Mouse (Mus musculus) thymus, postnatal 4 days (tissue): ENCODE results near the gene 0610037L13Rik.

Source experiments
- DNase-seq: peaks from one replicate; pipeline ENCODE4 v3.0.0; 2021

The 0610037L13Rik gene

DNA sequence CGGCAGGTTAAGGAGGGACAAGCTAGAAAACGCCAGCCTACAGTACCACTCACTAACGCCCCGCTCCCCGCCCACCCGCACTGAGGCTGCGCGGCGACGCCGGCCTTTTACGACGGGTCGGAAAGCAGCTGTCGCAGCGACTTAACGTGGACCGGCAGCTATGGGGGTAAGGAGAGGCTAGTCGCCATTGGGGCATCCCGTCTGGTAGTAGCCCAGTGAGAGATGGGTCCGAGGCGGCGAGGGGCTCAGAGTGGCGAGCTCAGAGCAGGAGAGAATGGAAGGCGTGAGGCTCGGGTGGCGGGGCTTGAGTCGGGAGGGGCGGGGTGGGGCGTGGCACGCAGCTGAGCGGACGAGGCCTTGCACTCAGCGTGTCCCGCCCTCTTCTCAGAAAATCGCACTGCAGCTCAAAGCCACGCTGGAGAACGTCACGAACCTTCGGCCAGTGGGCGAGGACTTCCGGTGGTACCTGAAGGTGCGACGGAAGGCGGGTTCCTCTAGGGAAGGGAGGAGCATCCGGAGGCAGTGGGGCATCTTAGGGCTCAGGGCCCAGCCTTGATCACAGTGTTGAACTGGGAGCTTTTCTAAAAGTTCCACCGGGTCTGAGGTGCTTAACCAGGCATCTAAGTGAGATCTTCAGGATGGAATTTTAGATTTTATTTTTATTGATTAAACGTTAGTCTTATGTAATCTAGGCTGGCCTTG, at the start of gene 0610037L13Rik:
Gene 0610037L13Rik (plus strand): TSS at position 83 of the 702 bp plus-strand sequence.
- DNase-seq, result peak; percentile 93

DNA sequence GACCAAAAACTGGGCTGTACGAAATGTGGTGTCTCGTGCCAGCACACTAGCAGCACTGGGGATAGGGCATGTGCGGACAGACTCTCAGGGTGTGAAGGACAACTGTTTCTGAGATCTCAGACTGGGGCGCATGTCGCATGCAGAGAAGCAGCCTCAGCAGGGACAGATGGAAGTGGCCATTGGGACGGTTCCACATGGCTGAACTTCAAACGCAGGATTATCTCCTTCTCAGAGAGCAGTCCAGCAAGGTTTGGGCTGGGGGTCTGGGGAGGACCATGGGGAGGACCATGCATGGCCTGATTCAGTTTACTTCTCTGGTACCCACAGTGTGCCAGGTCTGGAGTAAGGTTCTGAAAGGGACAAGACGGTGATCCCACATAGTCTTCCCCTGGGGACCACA, 45.9 kb upstream of the 0610037L13Rik start:
- no peak for DNase-seq

DNA sequence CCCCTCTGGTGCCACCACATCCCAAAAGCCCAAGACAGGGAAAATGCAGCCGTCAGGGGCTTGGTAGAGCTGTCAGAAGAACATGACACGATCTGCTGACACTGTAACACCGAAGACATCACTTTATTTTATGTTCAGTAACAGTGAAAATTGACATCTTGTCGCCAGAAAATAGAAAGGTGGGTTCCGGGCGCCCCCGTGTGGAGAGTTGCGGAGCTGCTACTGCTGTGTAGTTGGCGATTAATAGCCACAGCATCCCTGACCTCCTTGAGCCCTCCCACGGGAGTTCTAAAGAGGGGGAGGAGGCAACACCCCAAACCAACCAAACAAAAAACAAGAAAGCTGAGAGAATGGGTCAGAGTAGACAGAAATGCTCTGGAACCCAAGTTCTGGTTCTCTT, 44.6 kb upstream of the 0610037L13Rik start:
- DNase-seq, result peak; percentile 89

DNA sequence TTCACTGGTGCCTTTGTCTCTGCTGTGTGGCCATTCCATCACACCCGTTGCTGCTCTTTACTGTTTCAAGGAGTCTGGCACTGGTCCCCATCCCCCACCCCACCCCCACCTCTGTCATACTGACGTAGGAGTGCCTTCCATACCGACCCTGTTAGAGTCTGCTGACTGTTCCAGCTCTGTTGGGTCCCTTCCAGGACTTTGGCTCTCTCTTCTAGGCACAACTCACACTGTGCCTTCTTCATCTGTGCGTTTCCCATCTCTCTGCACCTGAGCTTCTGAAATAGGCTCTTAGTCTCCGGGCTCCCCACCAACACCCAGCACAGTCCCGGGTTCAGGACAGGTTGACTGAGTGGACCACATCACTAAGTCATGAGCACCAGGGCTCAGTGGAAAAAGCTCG, 42.8 kb upstream of the 0610037L13Rik start:
- DNase-seq, result no peak

DNA sequence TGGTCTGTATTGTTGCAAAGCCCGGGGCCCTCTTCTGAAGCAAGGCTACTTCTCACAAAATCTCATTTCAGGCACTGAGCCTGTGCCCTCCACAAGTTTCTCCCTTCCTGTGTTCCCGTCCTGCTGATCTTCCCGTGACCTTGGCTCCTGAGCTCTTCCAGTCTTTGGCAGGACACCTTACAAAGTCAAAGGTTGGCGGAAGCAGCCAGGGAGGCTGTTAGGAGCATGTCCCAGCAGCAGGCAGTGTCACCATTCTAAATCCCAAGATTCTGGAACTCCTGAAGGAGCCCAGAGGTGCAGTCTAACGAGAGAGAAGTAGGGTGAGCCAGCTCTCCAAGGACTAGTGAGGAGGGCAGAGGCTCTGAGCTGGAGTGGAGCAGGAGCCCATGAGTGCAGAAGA, 41.1 kb upstream of the 0610037L13Rik start:
- no peak for DNase-seq

DNA sequence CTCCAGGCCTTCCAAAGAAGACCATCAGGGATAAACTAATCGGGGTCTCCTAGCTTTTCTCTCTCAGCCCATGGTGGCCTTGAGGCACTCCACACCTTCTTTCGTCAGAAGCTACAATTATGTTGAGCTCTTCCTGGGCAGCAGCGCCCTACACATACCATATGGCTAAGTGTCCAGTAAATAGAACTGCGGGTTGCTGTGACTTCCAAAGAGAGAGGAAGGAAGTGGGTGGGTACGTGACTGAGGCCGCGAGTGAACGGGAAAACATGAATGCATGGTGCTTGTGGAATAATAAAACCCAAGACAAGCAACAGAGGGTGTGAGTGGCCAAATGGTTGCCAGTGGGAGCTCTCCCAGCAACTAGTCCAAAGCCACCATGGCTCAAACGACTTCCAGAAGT, 40.0 kb upstream of the 0610037L13Rik start:
- no peak for DNase-seq

DNA sequence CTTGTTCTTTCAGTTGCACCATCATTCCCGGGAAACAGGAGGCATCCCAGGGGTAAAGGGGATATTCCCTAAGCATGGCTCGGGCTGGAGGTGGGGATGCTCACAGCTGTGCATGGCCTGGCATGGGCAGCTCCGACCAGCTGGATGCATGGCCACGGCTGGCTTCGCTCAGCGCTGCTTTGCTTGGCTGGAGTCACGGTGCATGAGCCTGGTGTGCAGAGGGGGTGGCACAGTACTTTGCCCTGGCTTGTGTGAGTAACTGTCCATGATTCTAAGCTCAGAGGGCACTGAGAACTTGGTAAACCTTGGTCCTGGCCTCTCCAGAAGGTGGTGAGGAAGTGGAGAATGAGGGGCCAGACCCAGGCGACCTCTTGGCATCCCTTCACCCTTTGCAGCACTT, 39.5 kb upstream of the 0610037L13Rik start:
- no peak for DNase-seq

DNA sequence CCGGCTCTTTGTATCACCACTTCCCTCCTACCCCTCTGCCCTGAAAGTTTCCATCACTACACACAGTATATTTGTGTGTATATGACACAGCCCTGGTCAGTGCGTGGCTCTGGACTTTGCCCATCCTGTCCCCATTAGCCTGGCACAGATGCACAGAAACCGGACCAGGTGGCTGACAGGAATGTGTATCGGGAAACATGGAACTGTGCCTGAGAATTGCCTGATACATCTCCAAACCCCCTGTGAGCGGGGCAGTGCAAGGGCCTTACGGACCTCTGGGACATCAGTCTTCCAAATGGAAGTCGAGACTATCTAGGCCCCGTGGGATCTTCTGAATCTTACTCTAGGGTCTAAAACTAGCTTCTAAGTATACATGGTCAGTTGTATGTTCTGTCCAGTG, 36.3 kb upstream of the 0610037L13Rik start:
- no peak for DNase-seq

DNA sequence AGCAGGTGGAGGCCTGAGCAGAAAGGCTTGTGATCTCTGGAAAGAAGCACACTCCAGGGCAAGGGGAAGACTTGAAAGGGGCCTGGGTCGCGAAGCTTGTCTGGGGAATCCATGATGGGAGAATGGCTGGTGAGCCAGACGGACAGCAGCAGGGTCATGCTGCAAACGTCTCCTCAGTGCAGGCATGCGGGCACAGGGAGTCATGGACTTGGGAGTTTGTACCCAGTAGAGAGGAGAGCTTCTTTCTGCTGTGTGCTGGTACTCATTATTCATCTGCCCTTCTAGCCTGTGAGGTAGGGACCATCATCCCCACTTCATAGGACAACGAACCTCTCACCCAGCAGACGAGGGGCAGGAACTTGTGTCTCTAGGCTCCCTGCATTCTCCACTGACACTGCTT, 35.8 kb upstream of the 0610037L13Rik start:
- DNase-seq, result no peak

DNA sequence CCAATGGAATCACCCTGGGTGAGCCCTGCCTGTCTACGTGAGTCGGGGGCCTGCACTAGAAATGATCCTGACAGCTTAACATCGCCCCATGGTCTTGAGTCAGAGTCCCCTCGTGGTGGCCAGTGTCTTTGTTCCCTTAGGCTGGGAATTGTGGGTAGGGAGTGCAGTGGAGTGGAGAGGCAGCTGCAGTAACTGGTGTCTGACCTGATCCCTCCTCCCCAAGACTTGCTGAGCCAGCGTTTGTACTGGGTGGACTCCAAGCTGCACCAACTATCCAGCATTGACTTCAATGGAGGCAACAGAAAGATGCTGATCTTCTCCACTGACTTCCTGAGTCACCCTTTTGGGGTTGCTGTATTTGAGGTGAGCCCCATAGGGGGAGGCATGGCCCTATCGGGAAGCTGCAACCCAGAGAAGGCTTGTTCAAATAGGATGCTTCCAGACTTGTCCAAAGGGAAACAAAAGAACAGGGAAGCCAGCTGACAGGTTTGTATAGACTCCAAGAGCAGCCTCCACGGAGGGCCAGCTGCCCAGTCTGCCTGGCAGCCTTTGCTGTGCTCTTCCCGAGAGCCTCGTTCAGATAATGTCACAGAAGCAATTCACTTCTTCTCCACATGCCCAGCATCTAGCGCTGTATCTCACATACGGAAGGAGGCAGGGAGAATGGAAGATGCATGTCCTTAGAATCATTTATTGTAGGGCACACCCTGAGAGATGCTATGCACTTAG, 32.5 kb upstream of the 0610037L13Rik start:
- DNase-seq, result no peak

DNA sequence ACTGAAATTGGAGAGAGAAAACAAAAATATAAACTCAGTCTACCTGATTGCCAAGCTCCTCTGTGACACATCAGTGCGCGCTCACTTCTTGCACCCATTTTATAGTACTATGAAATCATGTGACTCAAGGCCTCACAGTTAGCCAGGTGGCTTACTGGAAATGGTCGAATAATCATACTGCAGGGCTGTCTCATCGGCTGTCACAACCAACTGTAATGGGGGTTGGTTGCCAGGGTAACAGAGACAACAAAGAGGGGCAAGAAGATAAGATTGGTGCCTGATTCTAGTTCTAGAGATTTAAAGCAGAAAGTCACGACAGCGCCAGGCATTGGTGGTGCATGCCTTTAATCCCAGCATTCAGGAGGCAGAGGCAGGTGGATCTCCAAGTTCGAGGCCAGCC, 30.6 kb upstream of the 0610037L13Rik start:
- DNase-seq, result no peak

DNA sequence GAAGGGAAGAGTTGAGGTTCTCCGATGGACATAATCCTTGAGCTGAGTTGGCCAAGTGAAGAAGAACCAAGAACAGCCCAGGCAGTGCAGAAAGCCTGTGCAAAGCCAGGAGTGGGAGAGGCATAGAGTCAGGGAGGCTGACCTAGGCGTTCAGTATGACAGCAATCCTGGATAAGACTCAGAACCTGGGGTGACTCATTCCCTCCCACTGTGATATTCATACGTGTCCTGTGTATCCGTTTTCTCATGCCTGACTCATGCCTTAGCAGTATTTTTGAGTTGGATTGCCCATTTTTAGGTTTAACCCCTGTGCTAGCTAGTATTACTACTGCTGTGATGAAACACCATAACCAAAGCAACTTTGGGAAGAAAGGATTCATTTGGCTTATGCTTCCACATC, 24.7 kb upstream of the 0610037L13Rik start:
- DNase-seq, result no peak

DNA sequence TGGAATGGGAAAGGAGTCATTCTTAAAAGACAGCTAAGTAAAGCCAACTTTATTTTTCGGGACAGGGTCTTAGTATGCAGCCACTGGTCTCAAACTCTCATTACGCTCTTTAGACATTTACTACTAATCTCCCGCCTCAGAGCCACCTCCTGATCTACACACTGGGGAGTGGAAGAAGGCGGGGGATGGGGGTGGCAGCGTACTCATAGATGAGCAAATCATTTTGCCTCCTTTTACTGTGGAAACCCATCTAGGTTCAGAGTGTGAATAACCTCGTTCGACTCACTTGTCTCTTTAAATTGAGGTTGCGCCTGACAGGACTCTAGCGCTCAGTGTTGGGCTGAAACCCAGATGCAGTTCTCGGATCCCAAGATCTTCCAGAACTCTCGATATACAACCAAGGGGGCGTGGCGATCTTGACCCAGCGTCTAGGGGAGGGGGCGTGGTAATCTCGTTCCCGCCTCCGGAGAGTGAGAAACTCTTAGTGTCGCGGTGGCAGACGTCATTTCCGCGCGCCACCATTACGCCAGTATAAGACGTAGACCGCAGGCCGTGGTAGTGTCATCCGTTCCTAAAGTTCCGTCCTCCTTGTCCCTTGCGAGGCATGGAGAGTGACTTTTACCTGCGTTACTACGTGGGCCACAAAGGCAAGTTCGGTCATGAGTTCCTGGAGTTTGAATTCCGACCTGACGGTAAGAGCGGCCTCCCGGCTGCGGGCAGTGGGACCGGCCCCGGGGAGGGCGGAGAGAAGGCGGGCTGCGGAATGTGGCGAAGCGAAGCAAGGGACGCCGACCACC, 10.2 kb upstream of the 0610037L13Rik start, which contains the start of gene Magoh:
Gene Magoh (plus strand): TSS at position 502 of the 797 bp plus-strand sequence.
- peak; percentile 97 for DNase-seq

DNA sequence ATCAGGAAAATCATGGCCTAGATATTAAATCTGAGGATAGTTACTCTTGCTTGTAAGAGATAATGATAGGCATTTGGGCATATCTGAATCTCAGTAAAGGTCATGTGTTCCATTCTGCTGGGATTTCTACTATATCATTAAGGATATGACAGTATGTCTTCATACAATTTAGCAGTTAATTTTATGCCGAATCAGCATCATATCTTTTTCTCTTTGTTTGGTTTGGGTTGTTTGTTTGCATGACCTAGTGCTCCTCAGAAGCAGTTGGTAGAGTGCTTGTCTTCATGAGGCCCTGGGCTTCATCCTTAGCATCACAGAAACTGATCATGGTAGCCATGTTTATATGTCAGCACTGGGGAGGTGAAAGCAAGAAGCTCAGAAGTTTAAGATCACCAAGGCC, 8.0 kb upstream of the 0610037L13Rik start:
- no peak for DNase-seq

DNA sequence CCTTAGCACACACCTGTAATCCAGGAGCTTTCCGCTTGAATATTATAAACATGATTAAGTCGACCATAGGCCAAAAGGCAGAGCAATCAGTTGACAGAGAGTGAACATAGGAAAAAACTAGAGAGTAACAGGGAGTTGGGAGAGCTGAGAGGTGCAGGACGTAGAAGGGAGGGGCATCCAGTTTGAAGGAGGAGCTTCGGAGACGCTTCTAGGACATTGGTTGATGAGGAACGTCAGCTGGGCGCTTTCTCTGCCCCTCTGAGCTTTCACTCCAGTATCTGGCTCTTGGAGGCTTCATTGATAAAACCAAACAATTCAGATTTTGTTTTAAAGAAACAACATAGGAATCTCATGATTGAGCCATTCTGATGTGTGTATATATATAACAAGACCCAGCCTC, 3.2 kb upstream of the 0610037L13Rik start:
- DNase-seq, result no peak

DNA sequence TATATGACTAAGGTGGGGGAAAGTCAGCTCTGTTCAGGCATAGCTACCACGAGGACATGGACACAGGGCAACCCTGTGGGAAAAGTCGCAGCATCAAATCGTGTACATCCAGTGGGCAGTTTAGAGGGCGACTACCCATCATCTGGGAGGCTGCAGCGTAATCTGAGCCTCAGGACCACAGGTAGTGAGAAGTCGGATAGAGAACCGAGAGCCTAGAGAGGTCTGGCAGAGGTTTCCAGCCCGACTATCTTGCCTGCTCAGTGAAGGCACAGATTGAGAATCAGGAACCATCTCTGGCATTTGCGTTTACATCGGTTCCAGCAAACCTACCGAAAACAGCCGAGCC, 255 bp upstream of the 0610037L13Rik start:
- DNase-seq, result no peak

DNA sequence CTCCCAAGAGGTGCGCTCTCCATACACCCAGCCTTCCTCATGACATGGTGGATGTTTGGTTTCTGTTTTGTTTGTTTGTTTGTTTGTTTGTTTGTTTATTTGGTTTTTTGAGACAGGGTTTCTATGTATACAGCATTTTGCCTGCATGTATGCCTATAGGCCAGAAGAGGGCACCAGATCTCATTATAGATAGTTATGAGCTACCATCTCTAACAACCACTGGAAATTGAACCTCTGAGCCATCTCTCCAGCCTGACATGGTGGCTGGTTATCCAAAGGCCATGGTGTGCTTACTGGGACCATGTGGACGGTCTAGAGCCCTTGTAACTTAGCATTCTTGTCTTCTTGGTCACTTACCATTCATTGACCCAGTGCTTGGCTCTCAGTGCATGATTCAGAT, 3.0 kb downstream of the 0610037L13Rik start:
- DNase-seq, result no peak

DNA sequence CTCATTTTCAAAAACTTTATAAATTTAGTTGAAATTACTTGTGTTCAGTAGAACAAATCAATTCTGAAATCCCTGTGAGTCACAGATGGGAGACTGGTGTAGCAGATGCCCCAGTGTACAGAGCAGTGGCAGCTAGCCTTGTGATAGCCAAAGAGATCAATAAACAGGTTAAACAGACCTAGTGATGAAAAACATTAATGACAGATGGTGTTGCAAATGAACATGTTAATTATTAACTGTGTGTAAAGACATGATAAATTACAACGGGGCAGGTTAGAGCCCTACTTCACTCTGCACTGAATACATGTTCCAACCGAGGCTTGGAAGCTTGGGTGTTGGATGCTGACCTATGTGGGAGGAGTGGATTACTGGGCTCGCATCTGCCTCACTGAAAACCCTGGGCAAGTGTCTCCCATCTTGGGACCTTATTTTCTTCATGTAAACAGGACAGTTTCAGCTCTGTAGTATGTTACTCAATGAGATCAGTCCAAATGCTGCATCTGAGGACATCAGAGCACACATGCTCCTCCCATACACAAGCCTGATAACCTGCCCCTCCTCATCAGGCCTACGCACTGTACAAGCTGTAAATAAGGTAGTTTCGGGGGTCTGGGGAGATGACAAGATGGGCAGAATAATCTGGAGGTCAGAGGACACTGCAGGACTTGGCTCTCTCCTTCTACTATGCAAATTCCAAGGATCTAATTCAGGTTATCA, 9.8 kb downstream of the 0610037L13Rik start:
- no peak for DNase-seq

DNA sequence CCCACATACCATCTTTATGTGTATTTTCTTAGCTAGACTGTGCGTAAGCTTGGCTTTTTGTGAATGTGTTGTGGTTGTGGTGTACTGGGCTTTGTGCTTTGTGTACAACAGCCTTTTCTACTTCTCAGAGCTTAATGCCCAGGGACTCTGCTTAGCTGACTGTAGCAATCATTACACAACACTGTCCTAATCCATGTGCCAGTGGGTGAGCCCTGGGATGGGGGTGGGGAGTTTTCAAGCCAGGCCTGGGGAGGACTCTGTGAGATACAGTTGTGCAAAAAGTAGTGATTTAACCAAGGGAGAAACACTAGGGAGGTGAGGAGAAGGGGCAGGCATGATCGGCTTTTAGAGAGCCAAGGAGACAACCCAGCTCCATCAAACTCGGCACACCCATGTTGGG, 10.6 kb downstream of the 0610037L13Rik start:
- DNase-seq, result no peak

DNA sequence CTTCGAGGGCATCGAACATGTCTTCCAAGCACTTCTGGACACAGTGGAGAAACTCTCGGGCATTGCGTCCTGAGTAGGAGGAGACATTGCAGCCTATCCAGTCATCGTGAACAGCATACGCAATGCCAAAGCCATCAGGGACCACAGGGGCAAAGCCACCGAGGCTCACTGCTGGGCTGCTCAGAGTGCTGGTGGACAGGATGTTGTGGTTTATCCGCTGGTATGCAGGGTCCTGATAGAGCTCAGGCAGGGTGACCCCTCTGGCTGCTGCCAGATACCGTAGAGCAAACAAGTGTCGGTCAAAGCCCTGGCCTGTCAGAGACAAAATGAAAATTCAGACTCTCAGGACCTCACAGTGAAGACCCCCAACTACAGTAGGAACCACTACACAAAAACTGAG, 14.6 kb downstream of the 0610037L13Rik start:
- DNase-seq, result no peak

DNA sequence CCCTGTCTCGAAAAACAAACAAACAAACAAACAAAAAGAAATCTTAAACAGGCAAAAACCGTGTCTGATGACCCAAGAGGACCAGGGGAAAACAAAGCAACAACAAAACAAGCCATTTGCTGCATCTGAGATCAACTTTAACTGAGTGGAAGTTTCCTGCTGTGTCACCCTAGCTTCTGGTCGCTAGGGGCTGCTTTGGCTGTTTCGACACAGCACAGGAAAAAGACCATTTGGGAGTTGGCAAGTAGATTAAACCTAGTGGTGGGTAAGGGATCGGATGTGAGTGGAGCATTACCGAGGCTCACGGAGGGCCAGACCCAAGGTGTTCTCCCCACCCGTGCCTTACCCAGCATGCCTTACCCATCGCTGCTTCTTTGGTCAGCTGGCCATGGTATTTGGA, 16.9 kb downstream of the 0610037L13Rik start:
- no peak for DNase-seq

DNA sequence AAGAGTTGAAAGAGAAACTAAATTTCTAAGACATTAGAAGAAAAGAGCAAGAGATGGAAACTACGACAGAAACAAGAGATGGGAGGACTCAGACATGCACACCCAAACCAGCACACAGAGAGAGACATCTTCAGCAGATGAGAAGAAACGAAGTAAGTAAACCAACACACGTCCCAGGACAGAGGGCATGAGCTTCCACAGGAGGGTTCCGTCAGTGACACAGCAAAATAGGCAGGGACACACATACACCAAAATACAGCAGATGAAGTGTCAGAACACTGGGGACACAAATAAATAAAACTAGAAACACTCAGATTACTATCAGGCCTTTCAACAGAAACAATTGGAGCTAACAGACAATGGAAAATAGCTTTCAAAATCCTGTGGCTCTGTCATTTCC, 20.4 kb downstream of the 0610037L13Rik start:
- no peak for DNase-seq

DNA sequence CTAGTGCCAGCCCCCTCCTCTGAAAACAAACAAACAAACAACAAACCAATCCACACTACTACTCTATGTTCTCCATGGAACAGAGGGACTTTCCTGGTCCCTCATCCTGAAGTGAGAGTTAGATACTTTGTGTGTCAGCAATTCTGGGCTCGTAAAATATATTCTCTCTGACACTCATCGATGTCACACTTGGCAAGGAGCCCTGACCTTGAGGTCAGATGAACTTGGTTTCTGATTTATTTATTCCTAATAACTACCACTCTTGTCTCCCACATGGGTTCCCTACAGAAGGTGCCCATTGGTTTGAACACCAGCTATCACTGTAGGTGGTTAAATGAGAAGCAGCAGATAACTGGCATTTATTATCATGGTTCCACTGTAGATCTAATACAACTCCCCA, 30.7 kb downstream of the 0610037L13Rik start:
- no peak for DNase-seq
